Mouse (Mus musculus) megakaryocyte-erythroid progenitor cell, adult 5-6 weeks (primary cell): ENCODE results near the gene Ddx20. TPM values are rescaled to one million over a fixed set of nuclear protein-coding genes. Genes with fewer than 3 reads are reported as not detected.

ENCODE experiments used
- total RNA-seq, 2 experiments: library from RNA; stranded (forward) in 1 of 2; stranded (reverse) in 1 of 2; fragments of 200-1000, 215-1000 nt in 1 of 2; fragments of >200 nt in 1 of 2; fragmentation: Nextera tagmentation in 1 of 2; gene quantifications; 2 replicates each; pipeline ENCODE4 v1.2.3; 2014 to 2017

The Ddx20 gene
- total RNA-seq, 2 experiments from 2014 or later = 30.2 to 54.2 TPM

Other genes with a start within 250 kb of the Ddx20 start
- gene Kcnd3, start 235.2 kb downstream of the Ddx20 start, total RNA-seq (2014; fragmentation: Nextera tagmentation) = not detected in 2 replicates
- not detected in 2 replicates for gene Kcnd3, start 235.2 kb downstream of the Ddx20 start, total RNA-seq (2017)
- gene Inka2, start 17.0 kb upstream of the Ddx20 start, total RNA-seq (2014; fragmentation: Nextera tagmentation) = 0.59 and 0.74 TPM in 2 replicates
- gene Inka2, start 17.0 kb upstream of the Ddx20 start, total RNA-seq (2017) = 0.15 and 0.38 TPM in 2 replicates
- 70.6 and 73.8 TPM in 2 replicates for gene Rap1a, start 113.8 kb upstream of the Ddx20 start, total RNA-seq (2014; fragmentation: Nextera tagmentation)
- 91.7 and 119 TPM in 2 replicates for gene Rap1a, start 113.8 kb upstream of the Ddx20 start, total RNA-seq (2017)
- gene Adora3, start 183.3 kb upstream of the Ddx20 start, total RNA-seq (2014; fragmentation: Nextera tagmentation) = not detected in 2 replicates
- gene Adora3, start 183.3 kb upstream of the Ddx20 start, total RNA-seq (2017) = not detected in 2 replicates
- gene Tmigd3, start 183.3 kb upstream of the Ddx20 start, total RNA-seq (2014; fragmentation: Nextera tagmentation) = not detected in 2 replicates
- gene Tmigd3, start 183.3 kb upstream of the Ddx20 start, total RNA-seq (2017) = not detected in 2 replicates
- 0.35 and 2.8 TPM in 2 replicates for gene I830077J02Rik, start 245.1 kb upstream of the Ddx20 start, total RNA-seq (2014; fragmentation: Nextera tagmentation)
- 0.52 and 8.0 TPM in 2 replicates for gene I830077J02Rik, start 245.1 kb upstream of the Ddx20 start, total RNA-seq (2017)